Mouse (Mus musculus): Measurements from ENCODE around the gene Adgrf1.

DNA sequence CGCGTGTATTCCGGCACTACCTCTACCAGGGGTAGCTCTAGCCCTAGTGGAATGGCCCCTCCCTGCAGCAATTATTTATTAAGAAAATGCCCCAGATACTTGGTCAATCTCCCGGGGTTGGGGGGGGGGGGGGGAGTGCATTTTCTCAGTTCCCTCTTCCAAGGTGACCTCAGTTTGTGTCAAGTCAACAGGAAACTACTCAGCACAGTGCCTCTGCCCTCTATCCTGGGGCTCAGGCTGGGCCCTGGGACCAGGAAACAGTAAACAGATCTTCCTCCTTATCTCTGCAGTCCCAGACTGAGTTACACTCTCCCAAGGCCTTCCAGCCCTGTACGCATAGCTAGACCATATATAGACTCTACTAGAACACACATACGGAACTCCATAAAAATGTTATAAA lies 57.7 kb downstream of the Adgrf1 start:
- no peak for TF ChIP-seq POLR2A (IDR thresholded peaks at IDR 0.05; ENCODE audit: low read depth, low read length)
- no peak for TF ChIP-seq CTCF (IDR thresholded peaks at IDR 0.05; ENCODE audit: extremely low read depth, insufficient read length, insufficient replicate concordance, low read depth, low read length)
